Mouse (Mus musculus) stomach, postnatal 0 days (tissue): ENCODE measurements around the gene Gm21677. TPM values are rescaled to one million over a fixed set of nuclear protein-coding genes. Genes with fewer than 3 reads are reported as not detected.
"Not testable (repeated sequence)": the region's sequence is repeated elsewhere in the genome, so short reads cannot be mapped to it uniquely, and the experiment has no call there.

Experiments used
- ATAC-seq: fragments of 200-750 bp; cut with Nextera tagmentation; 2 replicates; pipeline ENCODE4 v1.8.0; 2017; ENCODE audit not compliant: low FRiP score, low TSS enrichment
- DNase-seq: peaks from one replicate; pipeline ENCODE4 v3.0.0-alpha.2; 2016; ENCODE audit warnings: low spot score
- H3K27ac ChIP-seq: fragments of 300-500 bp; sonication (generic); replicated peaks from 2 replicates; pipeline ENCODE4 v1.5.1; 2014; ENCODE audit warnings: mild to moderate bottlenecking, control low read depth
- H3K27me3 ChIP-seq: fragments of 300-500 bp; sonication (generic); 2 replicates; pipeline ENCODE4 v1.6.1; 2014; ENCODE audit warnings: low read length; ENCODE audit not compliant: control insufficient read depth, insufficient read depth
- H3K36me3 ChIP-seq: fragments of 300-500 bp; sonication (generic); 2 replicates; pipeline ENCODE4 v1.6.1; 2014; ENCODE audit warnings: low read length, mixed read lengths; ENCODE audit not compliant: control insufficient read depth, insufficient read depth
- H3K4me1 ChIP-seq: fragments of 300-500 bp; sonication (generic); replicated peaks from 2 replicates; pipeline ENCODE4 v1.6.1; 2014; ENCODE audit warnings: antibody characterized with exemption; ENCODE audit not compliant: control insufficient read depth, insufficient read depth
- H3K4me2 ChIP-seq: fragments of 300-500 bp; sonication (generic); replicated peaks from 2 replicates; pipeline ENCODE4 v1.6.1; 2014; ENCODE audit warnings: low read depth, mild to moderate bottlenecking, control low read depth, moderate library complexity
- H3K4me3 ChIP-seq: fragments of 300-500 bp; sonication (generic); 2 replicates; pipeline ENCODE4 v1.5.1; 2014; ENCODE audit warnings: low read depth, low read length, control low read depth
- H3K9ac ChIP-seq: fragments of 300-500 bp; sonication (generic); 2 replicates; pipeline ENCODE4 v1.6.1; 2014; ENCODE audit warnings: mild to moderate bottlenecking, low read length, control low read depth, mixed read lengths
- H3K9me3 ChIP-seq: fragments of 300-500 bp; sonication (generic); 2 replicates; pipeline ENCODE4 v1.6.1; 2016; ENCODE audit warnings: low read length; ENCODE audit not compliant: control insufficient read depth
- WGBS: fragments of 180-500 bp; shearing (Covaris S2); extraction: QIAGEN DNeasy Blood & Tissue Kit; methylation state at CpG from one replicate; pipeline ENCODE4 v1.1.7; 2014; 5-methylcytosine and 5-hydroxymethylcytosine counted together
- polyA plus RNA-seq: library from polyadenylated mRNA; unstranded; fragments of >200 nt; fragmentation: Nextera tagmentation; extraction: Ambion mirVana; gene quantifications from 2 replicates; pipeline ENCODE4 v1.2.1, GENCODE M21; 2015

Gene Gm21677
- not detected in 2 replicates for polyA plus RNA-seq

- H3K9ac ChIP-seq, H3K27ac ChIP-seq, H3K36me3 ChIP-seq, DNase-seq, H3K4me2 ChIP-seq, H3K9me3 ChIP-seq, ATAC-seq, H3K4me1 ChIP-seq, H3K27me3 ChIP-seq, H3K4me3 ChIP-seq: not testable (repeated sequence)
- whole genome bisulfite sequencing, result no CpG with 5 or more reads among the region's 9 CpGs
These were observed at the start of gene Gm21677 for GRCm38 (mm10) chrY:3306349-3306748. Gm21677 (minus strand) TSS chrY:3306449.

GRCm38 (mm10) chrY:3345229-3345628 is 39.0 kb upstream of the Gm21677 start, which contains the start of gene Gm21693:
Gm21693 (minus strand) TSS chrY:3345329.
- not testable (repeated sequence) for H3K9ac ChIP-seq

GRCm38 (mm10) chrY:3340661-3341060 is 34.4 kb upstream of the Gm21677 start:
- H3K4me2 ChIP-seq, H3K27ac ChIP-seq, H3K4me1 ChIP-seq, H3K36me3 ChIP-seq, ATAC-seq, H3K27me3 ChIP-seq, H3K9me3 ChIP-seq, DNase-seq, H3K9ac ChIP-seq, H3K4me3 ChIP-seq: not testable (repeated sequence)
- no CpG with 5 or more reads among the region's 11 CpGs for WGBS

More at GRCm38 (mm10) chrY:3345229-3345628, 39.0 kb upstream of the Gm21677 start, which contains the start of gene Gm21693:
- not testable (repeated sequence) for H3K4me1 ChIP-seq, H3K9me3 ChIP-seq, H3K36me3 ChIP-seq, DNase-seq, H3K4me3 ChIP-seq, H3K27ac ChIP-seq, H3K27me3 ChIP-seq, H3K4me2 ChIP-seq, ATAC-seq
- no CpG with 5 or more reads among the region's 9 CpGs for WGBS

Other genes starting within 250 kb of the Gm21677 start
- not detected in 2 replicates for gene Gm21693, start 38.9 kb upstream of the Gm21677 start, polyA plus RNA-seq
- not detected in 2 replicates for gene Gm21704, start 103.7 kb upstream of the Gm21677 start, polyA plus RNA-seq
- gene Gm21708, start 103.7 kb upstream of the Gm21677 start, polyA plus RNA-seq, result not detected in 2 replicates